Comparison of ENCODE assay signal across 11 mouse cellular contexts in the genomic region with DNA sequence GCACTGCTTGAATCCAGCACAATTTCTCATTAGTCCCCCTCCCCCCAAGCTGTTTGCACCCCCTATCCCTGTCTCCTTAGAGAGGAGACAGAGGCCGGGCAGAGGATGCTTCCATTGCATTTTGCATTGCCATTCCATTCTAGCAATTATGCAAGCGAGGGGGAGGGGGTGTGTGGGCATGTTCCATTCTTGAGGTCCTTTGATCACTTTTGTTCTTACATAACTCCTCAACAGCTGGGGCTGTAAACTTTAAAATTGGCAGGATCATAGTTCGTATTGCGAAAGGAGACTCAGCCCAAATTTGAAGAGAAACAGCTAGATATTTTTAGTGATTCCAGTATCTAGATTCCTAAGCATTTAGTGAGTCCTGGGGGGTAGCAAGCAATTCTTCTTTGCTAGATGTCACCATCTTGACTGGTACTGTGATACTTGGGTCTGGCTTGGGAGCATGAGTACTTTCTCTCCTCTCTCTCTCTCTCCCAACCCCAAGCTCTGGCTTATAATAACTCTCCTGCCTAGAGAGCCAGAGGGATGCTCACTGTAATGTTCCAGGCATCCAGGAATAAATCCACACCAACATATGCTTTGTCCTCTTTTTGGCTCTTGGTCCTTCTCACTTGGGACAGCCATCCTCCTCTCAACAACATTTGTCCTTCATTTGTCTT.
DNase-seq lines count a peak whose midpoint lies in the region; TF ChIP-seq lines count a peak whose summit lies in the region.
"Had no signal": no experiment of that assay in that cellular context is flagged by ENCODE, and none has a peak within 500 bp of the region (broad histone marks: within the 10 kb centered on the region; RNA-seq: fewer than 3 reads in every experiment).

No protein-coding gene starts in this region.

- peak; percentile 14 to 31 for DNase-seq in heart, postnatal 14 days
- no peak for DNase-seq in heart, postnatal 4 days
- DNase-seq in NIH3T3 (ENCODE audit: low read depth) = peak; percentile 81
- peak; percentile 81 for DNase-seq in lung, postnatal 25 days (ENCODE audit: low spot score)
- no peak for DNase-seq in thymus, postnatal 14 days
- DNase-seq in c-Kit-positive CD71-positive TER-119-positive erythroid progenitor cells, embryonic 14.5 days (ENCODE audit: low spot score) = no peak
- DNase-seq: cerebellum, adult 11 months had no signal

- intact Hi-C loops in heart, postnatal 14 days (cut with DNase I) = loop anchor here (10.0 kb wide), 1 partner anchor 664 kb away; no protein-coding TSS in a partner anchor

- no peak overlapping the region for H3K4me3 ChIP-seq in embryonic fibroblast, embryonic 13.5 days (ENCODE audit: insufficient read depth, low read length)
- H3K4me3 ChIP-seq: forebrain, embryonic 13.5 days; layer of hippocampus, adult 2 months; neural tube, embryonic 12.5 days had no signal

- H3K27ac ChIP-seq in embryonic fibroblast, embryonic 13.5 days (ENCODE audit: insufficient read depth, low read length) = peak overlapping the region; percentile 11; the same call in 1 of the 2 replicates
- H3K27ac ChIP-seq: forebrain, embryonic 13.5 days; layer of hippocampus, adult 2 months; neural tube, embryonic 12.5 days had no signal

- no peak for TF ChIP-seq CTCF in embryonic fibroblast, embryonic 13.5 days (IDR thresholded peaks at IDR 0.05; ENCODE audit: borderline replicate concordance, insufficient read depth, low read length)

- no peaks in the 10 kb centered on the region; the same call in 1 of the 2 replicates for H3K4me1 ChIP-seq in embryonic fibroblast, embryonic 13.5 days (ENCODE audit: control insufficient read depth, insufficient read depth, low read length)
- H3K4me1 ChIP-seq: forebrain, embryonic 13.5 days; neural tube, embryonic 12.5 days had no signal

- no peak for TF ChIP-seq POLR2A in embryonic fibroblast, embryonic 13.5 days (IDR thresholded peaks at IDR 0.05; ENCODE audit: low read depth, low read length)

Comparison
In these comparisons a context has a peak if more than half of its experiments do, and no peak if none do; other contexts are left out.
1. DNase-seq: peak in heart, postnatal 14 days (2 of 2), NIH3T3 (single experiment) and lung, postnatal 25 days (single experiment); none in heart, postnatal 4 days (single experiment), thymus, postnatal 14 days (single experiment) and c-Kit-positive CD71-positive TER-119-positive erythroid progenitor cells, embryonic 14.5 days (single experiment).